Mouse (Mus musculus): ENCODE measurements around the gene Phb2. TPM values are rescaled to one million over a fixed set of nuclear protein-coding genes. Genes with fewer than 3 reads are reported as not detected.
A peak's percentile ranks its signal among the peaks of the same experiment; 100 is the strongest.

The Phb2 gene
- total RNA-seq, 2 experiments from 2014 or later = 151 to 160 TPM

DNA sequence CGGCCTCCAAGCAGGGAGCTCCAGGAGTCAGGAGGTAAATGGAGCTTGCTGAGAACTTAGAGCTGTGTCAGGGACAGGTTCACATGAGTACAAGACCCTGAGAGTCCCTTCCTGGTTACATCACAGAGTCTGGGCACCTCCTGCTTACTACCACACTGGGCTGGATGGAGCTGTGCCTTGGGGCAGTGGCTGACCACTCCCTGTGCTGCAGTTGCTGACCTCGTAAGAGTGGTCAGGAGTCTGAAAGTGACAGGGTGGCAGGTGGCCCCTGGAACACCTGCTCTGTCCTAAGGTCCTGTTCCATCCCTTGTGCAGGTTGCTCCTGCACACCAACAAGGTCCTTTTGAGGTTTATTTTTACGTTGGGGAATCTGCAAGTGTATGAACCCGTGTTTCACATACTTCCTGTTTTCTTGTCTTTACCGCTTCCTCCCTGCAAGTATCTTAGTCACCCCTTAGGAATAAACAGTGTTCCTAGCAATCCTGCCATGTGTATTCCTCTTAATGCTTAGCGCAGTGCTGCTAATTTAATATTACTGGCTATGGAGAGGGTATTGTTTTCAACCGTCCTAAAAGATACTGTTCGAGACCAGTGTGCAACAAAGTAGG, 23.9 kb upstream of the Phb2 start:
- intact Hi-C loops (cut with DNase I) = no loop called here
- DNase-seq (ENCODE audit: extremely low spot score in 1 of 2, low spot score in 2 of 2) = no peak

GRCm38 (mm10) chr6:124689011-124689410, 23.1 kb upstream of the Phb2 start:
- intact Hi-C loops (cut with DNase I) = no loop called here
- no peak for DNase-seq (ENCODE audit: extremely low spot score in 1 of 2, low spot score in 2 of 2)

DNA sequence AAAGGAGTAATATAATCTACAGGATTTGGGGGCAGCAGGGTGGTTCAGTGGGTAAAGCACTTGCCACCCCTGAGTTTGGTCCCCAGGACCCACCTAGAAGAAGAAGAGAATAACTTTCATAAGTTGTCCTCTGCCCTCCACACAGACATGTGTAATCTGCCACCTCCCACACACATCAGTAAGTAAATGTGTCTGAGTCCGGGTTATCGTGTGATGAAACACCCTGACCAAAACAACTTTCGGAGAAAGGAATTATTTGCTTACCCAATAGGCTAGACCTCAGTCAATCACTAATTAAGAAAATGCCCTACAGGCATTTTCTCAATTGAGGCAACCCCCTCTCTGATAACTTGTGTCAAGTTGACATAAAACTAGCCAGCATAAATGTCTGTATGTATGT, 21.6 kb upstream of the Phb2 start:
- intact Hi-C loops (cut with DNase I) = no loop called here
- no peak for DNase-seq (ENCODE audit: extremely low spot score in 1 of 2, low spot score in 2 of 2)

DNA sequence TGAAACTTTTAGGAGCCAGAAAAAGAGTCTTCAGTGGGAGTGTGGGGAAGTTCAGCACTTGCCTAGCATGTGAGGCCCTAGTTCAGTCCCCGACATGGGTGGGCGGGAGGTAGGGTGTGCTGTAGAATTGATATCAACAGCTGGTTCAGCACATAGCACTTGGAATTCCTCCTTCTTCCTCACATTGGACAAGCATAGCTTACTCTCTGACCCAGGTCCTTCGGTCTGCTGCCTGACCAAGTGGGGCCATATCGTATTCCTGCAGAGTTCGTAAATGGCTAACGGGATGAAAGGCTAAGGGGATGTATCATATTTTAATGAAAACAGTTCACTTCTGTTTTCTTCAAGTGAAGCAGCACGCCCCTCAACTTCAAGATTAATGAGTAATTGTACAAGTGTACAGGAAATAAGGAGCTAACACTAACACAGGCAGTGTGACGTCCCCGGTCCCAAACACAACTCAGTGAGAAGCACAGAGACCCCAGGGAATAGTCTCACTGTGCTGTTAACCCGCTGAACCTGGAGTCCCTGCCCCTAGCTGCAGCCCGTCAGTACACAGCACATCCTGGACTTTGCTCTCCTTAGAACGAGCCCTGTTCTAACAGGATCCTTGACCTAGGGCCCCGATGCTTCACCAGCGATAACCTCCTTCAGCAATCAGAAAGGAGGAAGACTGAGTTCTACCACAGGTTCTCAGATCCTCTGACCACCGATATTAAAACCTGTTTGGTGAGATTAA, 18.7 kb upstream of the Phb2 start:
- no peak for DNase-seq (ENCODE audit: extremely low spot score in 1 of 2, low spot score in 2 of 2)
- intact Hi-C loops (cut with DNase I) = no loop called here

DNA sequence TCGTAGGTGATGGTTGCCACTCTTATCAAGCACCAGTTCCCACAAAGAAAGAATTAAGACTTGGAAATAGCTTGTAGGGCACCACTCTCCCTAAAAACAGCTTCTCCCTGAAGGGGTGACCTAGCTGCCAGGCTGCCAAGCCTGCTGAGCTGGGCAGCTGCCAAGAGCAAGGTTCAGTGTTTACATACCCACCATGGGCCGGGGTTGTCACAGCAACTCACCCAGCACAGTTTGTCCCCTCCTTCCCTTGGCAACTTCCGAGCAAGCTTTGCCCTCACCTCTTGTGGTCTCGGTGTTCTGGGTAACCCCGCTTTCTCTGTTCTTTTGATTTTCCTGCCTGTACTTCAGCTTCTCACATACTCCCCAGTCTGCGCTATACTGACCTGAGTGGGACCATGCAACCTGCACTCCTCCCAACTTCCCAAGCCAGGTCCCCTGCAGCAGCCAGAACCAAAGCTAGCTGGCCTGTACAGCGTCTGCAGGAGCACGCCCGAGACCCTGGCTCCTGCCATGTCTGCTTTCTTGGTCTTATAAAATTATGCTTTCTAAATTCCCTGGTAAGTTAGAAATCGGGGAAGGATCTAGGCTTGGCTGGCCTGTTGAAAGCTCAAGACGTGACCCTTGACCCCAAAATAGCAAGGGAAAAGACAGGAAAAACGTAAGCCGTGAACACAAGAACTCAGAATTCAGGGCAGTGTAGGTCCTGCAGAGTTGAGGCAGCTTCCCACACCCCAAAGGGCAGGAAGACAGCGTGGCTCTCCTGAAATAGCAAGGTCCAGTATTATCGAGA, 17.8 kb upstream of the Phb2 start:
- peak; percentile 63 to 76 for DNase-seq (ENCODE audit: extremely low spot score in 1 of 2, low spot score in 2 of 2)
- intact Hi-C loops (cut with DNase I) = no loop called here

- DNase-seq (ENCODE audit: extremely low spot score in 1 of 2, low spot score in 2 of 2) = no peak
- intact Hi-C loops (cut with DNase I) = no loop called here
These were observed 15.5 kb upstream of the Phb2 start for GRCm38 (mm10) chr6:124696441-124697150.

- DNase-seq (ENCODE audit: extremely low spot score in 1 of 2, low spot score in 2 of 2) = no peak
- intact Hi-C loops (cut with DNase I) = no loop called here
These were observed 13.4 kb upstream of the Phb2 start for GRCm38 (mm10) chr6:124698751-124699150.

GRCm38 (mm10) chr6:124699366-124699765, 12.8 kb upstream of the Phb2 start:
- no peak for DNase-seq (ENCODE audit: extremely low spot score in 1 of 2, low spot score in 2 of 2)
- intact Hi-C loops (cut with DNase I) = no loop called here

- DNase-seq (ENCODE audit: extremely low spot score in 1 of 2, low spot score in 2 of 2) = peak in 1 of 2 experiments; percentile 49
- intact Hi-C loops (cut with DNase I) = no loop called here
These were observed 12.1 kb upstream of the Phb2 start for GRCm38 (mm10) chr6:124699962-124700610.

DNA sequence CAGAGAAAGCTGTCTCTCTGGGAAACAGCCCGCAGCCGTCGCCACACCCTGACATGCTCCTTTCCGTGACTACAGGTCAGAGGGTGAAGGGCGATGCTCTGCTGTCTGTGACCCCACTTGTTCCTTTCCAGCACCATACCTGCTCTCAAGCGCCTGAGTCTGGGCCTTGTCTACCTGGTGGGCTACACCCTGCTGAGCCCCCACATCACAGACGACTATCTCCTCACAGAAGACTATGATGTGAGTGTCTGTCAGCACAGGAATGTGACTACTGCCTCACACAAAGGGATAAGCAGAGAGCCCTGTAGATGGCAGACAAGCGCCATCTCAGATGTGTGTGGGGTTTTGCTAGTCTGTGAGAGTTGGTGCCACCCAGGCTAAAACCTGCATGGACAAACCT, 10.8 kb upstream of the Phb2 start:
- intact Hi-C loops (cut with DNase I) = no loop called here
- DNase-seq (ENCODE audit: extremely low spot score in 1 of 2, low spot score in 2 of 2) = no peak

- DNase-seq (ENCODE audit: extremely low spot score in 1 of 2, low spot score in 2 of 2) = no peak
- intact Hi-C loops (cut with DNase I) = no loop called here
These were observed 9.9 kb upstream of the Phb2 start for GRCm38 (mm10) chr6:124702102-124702783.

DNA sequence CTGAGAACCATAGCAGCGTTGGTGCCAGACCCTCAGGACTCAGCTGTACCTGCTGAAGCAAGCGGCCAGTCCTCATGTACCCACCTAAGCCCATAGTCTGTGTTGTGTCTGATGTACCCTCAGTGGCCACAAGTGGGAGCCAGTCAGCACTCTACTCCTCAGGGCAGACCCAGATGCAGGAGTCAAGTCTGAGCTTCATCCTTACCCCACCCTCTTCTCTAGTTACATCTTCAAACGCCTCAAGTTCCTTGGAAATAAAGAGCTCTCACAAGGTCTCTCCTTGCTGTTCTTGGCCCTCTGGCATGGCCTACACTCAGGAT, 9.4 kb upstream of the Phb2 start:
- intact Hi-C loops (cut with DNase I) = no loop called here
- peak; percentile 58 to 74 for DNase-seq (ENCODE audit: extremely low spot score in 1 of 2, low spot score in 2 of 2)

- DNase-seq (ENCODE audit: extremely low spot score in 1 of 2, low spot score in 2 of 2) = no peak
- intact Hi-C loops (cut with DNase I) = no loop called here
These were observed 8.3 kb upstream of the Phb2 start for GRCm38 (mm10) chr6:124703789-124704188.

DNA sequence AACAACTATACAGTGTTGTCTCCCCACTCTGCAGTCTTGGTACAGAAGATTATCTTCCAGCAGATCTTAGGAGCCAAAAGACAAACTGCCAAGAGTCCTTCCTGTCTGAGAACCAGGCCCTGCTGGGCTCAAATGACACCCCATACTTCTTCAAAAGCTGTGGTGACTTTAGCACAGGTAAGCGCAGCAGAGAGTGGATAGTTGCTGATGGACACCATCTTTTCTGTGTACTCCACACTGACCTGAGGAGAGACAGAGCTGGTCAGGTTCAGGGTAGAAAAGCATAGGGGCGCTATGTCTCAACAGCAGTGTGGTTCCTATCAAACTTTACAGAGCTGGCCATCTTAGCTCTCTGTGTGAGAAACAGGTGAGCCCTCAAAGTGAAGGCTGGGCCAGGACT, 7.7 kb upstream of the Phb2 start:
- intact Hi-C loops (cut with DNase I) = no loop called here
- DNase-seq (ENCODE audit: extremely low spot score in 1 of 2, low spot score in 2 of 2) = no peak

DNA sequence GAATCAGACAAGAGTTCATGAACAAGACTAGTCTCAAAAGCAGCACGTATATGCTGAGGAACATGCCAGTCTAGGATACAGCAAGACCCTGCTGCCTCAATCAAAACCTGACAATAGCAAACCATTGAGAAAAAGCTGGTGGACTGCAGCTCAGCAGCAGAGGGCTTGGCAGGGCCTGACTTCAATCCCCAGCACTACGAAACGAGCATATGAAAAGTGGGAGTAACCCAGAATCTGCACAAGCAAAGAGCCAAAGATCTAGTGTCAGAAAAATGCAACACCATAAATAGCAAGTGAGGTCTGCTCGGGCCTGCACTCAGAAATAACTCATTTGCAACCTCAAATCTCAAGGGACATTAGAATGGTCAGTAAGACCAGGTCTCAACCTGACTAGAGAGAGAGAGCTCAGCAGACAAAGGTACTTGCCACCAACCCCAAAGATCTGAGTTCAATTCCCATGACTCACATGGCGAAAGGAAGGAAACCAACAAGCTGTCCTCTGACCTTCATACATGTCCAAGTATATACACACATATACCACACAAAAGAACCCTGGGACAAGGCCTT, 6.0 kb upstream of the Phb2 start:
- no peak for DNase-seq (ENCODE audit: extremely low spot score in 1 of 2, low spot score in 2 of 2)
- intact Hi-C loops (cut with DNase I) = no loop called here

DNA sequence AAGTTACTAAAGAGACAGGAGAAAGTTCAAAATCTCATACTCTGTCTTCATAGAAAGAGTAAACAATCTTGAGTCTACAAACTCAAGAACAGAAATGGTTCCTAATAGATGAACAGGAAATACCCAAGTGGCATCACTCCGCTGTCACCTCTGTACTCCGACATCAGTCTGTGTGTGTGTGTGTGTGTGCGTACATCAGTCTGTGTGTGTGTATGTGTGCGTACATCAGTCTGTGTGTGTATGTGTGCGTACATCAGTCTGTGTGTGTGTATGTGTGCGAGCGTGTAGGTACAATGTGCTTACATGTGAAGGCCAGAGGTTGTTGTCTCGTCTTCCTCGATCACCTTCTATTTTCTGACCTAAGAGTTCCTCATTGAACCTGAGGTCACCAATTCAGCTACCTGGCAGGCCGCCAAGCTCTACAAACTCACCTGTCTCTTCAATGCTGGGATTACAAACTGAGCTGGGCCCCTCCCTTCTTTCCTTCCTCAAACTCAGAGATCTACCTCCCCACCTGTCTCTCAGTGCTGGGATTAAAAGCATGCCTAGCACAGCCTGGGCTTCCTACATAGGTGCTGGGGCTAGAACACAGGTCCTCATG, 3.7 kb upstream of the Phb2 start:
- intact Hi-C loops (cut with DNase I) = no loop called here
- no peak for DNase-seq (ENCODE audit: extremely low spot score in 1 of 2, low spot score in 2 of 2)

DNA sequence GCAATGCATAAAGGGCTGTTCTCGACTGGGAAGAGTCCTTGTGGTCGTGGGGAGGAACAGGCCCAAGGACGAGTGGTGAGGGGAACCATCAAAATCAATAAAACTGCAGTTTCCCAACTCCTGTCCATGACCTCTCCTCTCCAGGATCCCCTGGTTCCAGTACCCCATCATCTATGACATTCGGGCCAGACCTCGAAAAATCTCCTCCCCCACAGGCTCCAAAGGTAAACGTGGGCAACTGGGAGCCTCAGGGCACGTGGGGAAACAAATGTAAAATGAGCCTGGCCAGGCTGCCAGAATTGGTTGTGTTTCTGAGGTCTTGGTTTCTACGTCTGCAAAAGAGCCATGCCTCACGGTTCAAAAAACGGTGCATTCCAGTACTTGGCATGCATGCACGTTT, 782 bp downstream of the Phb2 start:
- intact Hi-C loops (cut with DNase I) = no loop called here
- no peak for DNase-seq (ENCODE audit: extremely low spot score in 1 of 2, low spot score in 2 of 2)
